Mouse (Mus musculus) macrophage (primary cell): ENCODE measurements around the gene Myo18b. TPM values are rescaled to one million over a fixed set of nuclear protein-coding genes. Genes with fewer than 3 reads are reported as not detected.

Source experiments
- H3K27ac ChIP-seq: fragments of 350-480 bp; formaldehyde crosslinking; 2 replicates; pipeline ENCODE4 v1.9.0; 2021
- H3K36me3 ChIP-seq: fragments of 350-480 bp; formaldehyde crosslinking; 2 replicates; pipeline ENCODE4 v1.9.0; 2021; ENCODE audit errors: inconsistent target
- H3K4me3 ChIP-seq: fragments of 350-480 bp; formaldehyde crosslinking; 2 replicates; pipeline ENCODE4 v1.9.0; 2021; ENCODE audit errors: inconsistent target
- H3K79me2 ChIP-seq: fragments of 350-480 bp; formaldehyde crosslinking; 2 replicates; pipeline ENCODE4 v1.9.0; 2021; ENCODE audit errors: inconsistent target
- WGBS: methylation state at CpG from one replicate; pipeline ENCODE4 v1.1.7; 2026; ENCODE audit warnings: inconsistent platforms; ENCODE audit not compliant: missing documents; 5-methylcytosine and 5-hydroxymethylcytosine counted together
- polyA plus RNA-seq: library from polyadenylated mRNA; stranded (reverse); fragments of 250-400 nt; gene quantifications from 3 replicates; pipeline ENCODE4 v1.2.4, GENCODE M21; 2018; ENCODE audit warnings: inconsistent platforms

Myo18b gene
- polyA plus RNA-seq, 1 experiment from 2014 or later = 0.06 TPM

- H3K4me3 ChIP-seq = no peak overlapping the region
- H3K27ac ChIP-seq = no peak overlapping the region
- WGBS = 72% methylated on average over 8 of the region's 8 CpGs
- no peaks in the 10 kb centered on the region for H3K36me3 ChIP-seq
- no peaks in the 10 kb centered on the region for H3K79me2 ChIP-seq
Observed at GRCm38 (mm10) chr5:112714679-112715446, 181.3 kb downstream of the Myo18b start.

- Histone ChIP-seq H3K27ac (no peak overlapping the region), H3K36me3 (no peaks in the 10 kb centered on the region), H3K4me3 (no peak overlapping the region), H3K79me2 (no peaks in the 10 kb centered on the region)
Observed at GRCm38 (mm10) chr5:112709831-112710230, 186.3 kb downstream of the Myo18b start.

GRCm38 (mm10) chr5:112708441-112708840, 187.7 kb downstream of the Myo18b start:
- H3K27ac ChIP-seq = no peak overlapping the region

GRCm38 (mm10) chr5:112707478-112707877, 188.7 kb downstream of the Myo18b start:
- 94% methylated on average over 2 of the region's 2 CpGs for WGBS
- Histone ChIP-seq H3K27ac (no peak overlapping the region), H3K79me2 (no peaks in the 10 kb centered on the region), H3K4me3 (no peak overlapping the region), H3K36me3 (no peaks in the 10 kb centered on the region)

More at GRCm38 (mm10) chr5:112708441-112708840, 187.7 kb downstream of the Myo18b start:
- no peaks in the 10 kb centered on the region for H3K36me3 ChIP-seq
- H3K4me3 ChIP-seq = no peak overlapping the region
- H3K79me2 ChIP-seq = no peaks in the 10 kb centered on the region

GRCm38 (mm10) chr5:112700794-112701193, 195.4 kb downstream of the Myo18b start:
- 64% methylated on average over 3 of the region's 3 CpGs for WGBS
- Histone ChIP-seq H3K79me2 (no peaks in the 10 kb centered on the region), H3K4me3 (no peak overlapping the region), H3K36me3 (no peaks in the 10 kb centered on the region), H3K27ac (no peak overlapping the region)

GRCm38 (mm10) chr5:112696683-112697082, 199.5 kb downstream of the Myo18b start:
- H3K79me2 ChIP-seq = no peaks in the 10 kb centered on the region
- no peak overlapping the region for H3K4me3 ChIP-seq
- H3K36me3 ChIP-seq = no peaks in the 10 kb centered on the region
- WGBS = 93% methylated on average over 4 of the region's 4 CpGs
- H3K27ac ChIP-seq = no peak overlapping the region

GRCm38 (mm10) chr5:112695254-112695711, 200.9 kb downstream of the Myo18b start:
- H3K79me2 ChIP-seq = no peaks in the 10 kb centered on the region
- 66% methylated on average over 7 of the region's 7 CpGs for WGBS
- H3K27ac ChIP-seq = no peak overlapping the region
- H3K36me3 ChIP-seq = no peaks in the 10 kb centered on the region
- no peak overlapping the region for H3K4me3 ChIP-seq

- no peaks in the 10 kb centered on the region for H3K36me3 ChIP-seq
- H3K27ac ChIP-seq = no peak overlapping the region
- no peak overlapping the region for H3K4me3 ChIP-seq
- no peaks in the 10 kb centered on the region for H3K79me2 ChIP-seq
- 82% methylated on average over 18 of the region's 18 CpGs for WGBS
Observed at GRCm38 (mm10) chr5:112693286-112693849, 202.8 kb downstream of the Myo18b start.

- 63% methylated on average over 4 of the region's 4 CpGs for WGBS
- no peak overlapping the region for H3K27ac ChIP-seq
- H3K79me2 ChIP-seq = no peaks in the 10 kb centered on the region
- no peaks in the 10 kb centered on the region for H3K36me3 ChIP-seq
- no peak overlapping the region for H3K4me3 ChIP-seq
Observed at GRCm38 (mm10) chr5:112687100-112687818, 208.9 kb downstream of the Myo18b start.

- Histone ChIP-seq H3K27ac (no peak overlapping the region), H3K36me3 (no peaks in the 10 kb centered on the region), H3K79me2 (no peaks in the 10 kb centered on the region), H3K4me3 (no peak overlapping the region)
- 70% methylated on average over 13 of the region's 14 CpGs for WGBS
Observed at GRCm38 (mm10) chr5:112686309-112687099, 209.7 kb downstream of the Myo18b start.

GRCm38 (mm10) chr5:112679251-112679650, 216.9 kb downstream of the Myo18b start:
- no peaks in the 10 kb centered on the region for H3K36me3 ChIP-seq
- 48% methylated on average over 2 of the region's 2 CpGs for WGBS
- H3K4me3 ChIP-seq = no peak overlapping the region
- H3K79me2 ChIP-seq = no peaks in the 10 kb centered on the region
- H3K27ac ChIP-seq = no peak overlapping the region

GRCm38 (mm10) chr5:112678153-112678552, 218.0 kb downstream of the Myo18b start:
- H3K27ac ChIP-seq = no peak overlapping the region
- no peaks in the 10 kb centered on the region for H3K79me2 ChIP-seq
- no peak overlapping the region for H3K4me3 ChIP-seq
- WGBS = 69% methylated on average over 4 of the region's 4 CpGs
- no peaks in the 10 kb centered on the region for H3K36me3 ChIP-seq

GRCm38 (mm10) chr5:112674806-112675205, 221.4 kb downstream of the Myo18b start:
- no peak overlapping the region for H3K27ac ChIP-seq
- no peak overlapping the region for H3K4me3 ChIP-seq
- no peaks in the 10 kb centered on the region for H3K36me3 ChIP-seq
- 87% methylated on average over 5 of the region's 5 CpGs for WGBS
- no peaks in the 10 kb centered on the region for H3K79me2 ChIP-seq

- H3K4me3 ChIP-seq = no peak overlapping the region
- no peaks in the 10 kb centered on the region for H3K79me2 ChIP-seq
- no peak overlapping the region for H3K27ac ChIP-seq
- no peaks in the 10 kb centered on the region for H3K36me3 ChIP-seq
- WGBS = 65% methylated on average over 7 of the region's 7 CpGs
Observed at GRCm38 (mm10) chr5:112672457-112672856, 223.7 kb downstream of the Myo18b start.
